Mouse (Mus musculus) ES-Bruce4 (cell line): ENCODE measurements around the gene Ccdc184.

Experiments used
- CTCF ChIP-seq: IDR thresholded peaks from one replicate; pipeline ENCODE4 v1.8.1; 2011; ENCODE audit warnings: low read depth, low read length
- EP300 ChIP-seq: IDR thresholded peaks from 2 replicates; pipeline ENCODE4 v1.6.1; 2011; ENCODE audit warnings: low read depth, low read length; ENCODE audit not compliant: insufficient read depth
- POLR2A ChIP-seq: IDR thresholded peaks from one replicate; pipeline ENCODE4 v1.8.1; 2011; ENCODE audit warnings: low read length; ENCODE audit not compliant: insufficient read depth

DNA sequence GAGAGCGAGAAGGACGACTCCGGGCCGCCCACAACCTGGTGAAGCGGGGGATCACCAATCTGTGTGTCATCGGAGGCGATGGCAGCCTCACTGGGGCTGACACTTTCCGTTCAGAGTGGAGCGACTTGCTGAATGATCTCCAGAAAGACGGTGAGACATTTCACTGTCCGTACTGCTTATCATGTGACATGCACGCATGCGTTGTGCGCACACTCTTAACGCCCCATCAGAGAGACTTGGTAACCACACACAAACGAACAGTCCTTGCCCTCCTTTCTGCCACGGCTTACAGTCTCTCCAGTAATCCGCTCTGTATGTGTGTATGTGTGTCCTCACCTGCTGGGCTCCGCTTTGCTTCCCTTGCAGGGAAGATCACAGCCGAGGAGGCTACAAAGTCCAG, 46.1 kb upstream of the Ccdc184 start:
- TF ChIP-seq POLR2A: no peak
- TF ChIP-seq CTCF: no peak
- TF ChIP-seq EP300: no peak
